Mouse (Mus musculus): ENCODE data around the gene Gm13124.
"Not testable (repeated sequence)": the region's sequence is repeated elsewhere in the genome, so short reads cannot be mapped to it uniquely, and the experiment has no call there.

Gm13124 gene

GRCm38 (mm10) chr4:144565034-144565433 lies at the start of gene Gm13124:
Gene Gm13124, minus strand, starts transcription at chr4:144565134.
- no peak for DNase-seq (ENCODE audit: extremely low read depth, low read depth, low spot score)

- no peak for DNase-seq (ENCODE audit: extremely low read depth, low read depth, low spot score)
These were observed 49.7 kb upstream of the Gm13124 start for GRCm38 (mm10) chr4:144614586-144614985.

GRCm38 (mm10) chr4:144613407-144613806 lies 48.5 kb upstream of the Gm13124 start, which contains the start of gene Aadacl4:
Gene Aadacl4, plus strand, starts transcription at chr4:144613707.
- DNase-seq (ENCODE audit: extremely low read depth, low read depth, low spot score): no peak

- DNase-seq (ENCODE audit: extremely low read depth, low read depth, low spot score): peak; percentile 83
These were observed 27.9 kb upstream of the Gm13124 start for GRCm38 (mm10) chr4:144592790-144593189.

- not testable (repeated sequence) for DNase-seq (ENCODE audit: extremely low read depth, low read depth, low spot score)
These were observed 21.3 kb upstream of the Gm13124 start for GRCm38 (mm10) chr4:144586207-144586606.

- DNase-seq (ENCODE audit: extremely low read depth, low read depth, low spot score): peak; percentile 37
These were observed 2.8 kb upstream of the Gm13124 start for GRCm38 (mm10) chr4:144567752-144568151.

GRCm38 (mm10) chr4:144561205-144561604 lies 3.7 kb downstream of the Gm13124 start:
- peak; percentile 55 for DNase-seq (ENCODE audit: extremely low read depth, low read depth, low spot score)

GRCm38 (mm10) chr4:144559792-144560191 lies 5.1 kb downstream of the Gm13124 start:
- no peak for DNase-seq (ENCODE audit: extremely low read depth, low read depth, low spot score)

- DNase-seq (ENCODE audit: extremely low read depth, low read depth, low spot score): no peak
These were observed 13.8 kb downstream of the Gm13124 start for GRCm38 (mm10) chr4:144551156-144551555.

- DNase-seq (ENCODE audit: extremely low read depth, low read depth, low spot score): not testable (repeated sequence)
These were observed 19.6 kb downstream of the Gm13124 start for GRCm38 (mm10) chr4:144545339-144545738.

GRCm38 (mm10) chr4:144544689-144545088 lies 20.2 kb downstream of the Gm13124 start:
- DNase-seq (ENCODE audit: extremely low read depth, low read depth, low spot score): no peak

GRCm38 (mm10) chr4:144519522-144519921 lies 45.4 kb downstream of the Gm13124 start, which contains the start of gene 9430007A20Rik:
Gene 9430007A20Rik, plus strand, starts transcription at chr4:144519822.
- DNase-seq (ENCODE audit: extremely low read depth, low read depth, low spot score): no peak

GRCm38 (mm10) chr4:144506518-144506917 lies 58.4 kb downstream of the Gm13124 start:
- DNase-seq (ENCODE audit: extremely low read depth, low read depth, low spot score): no peak

Measured in fat pad, adult 2 months (tissue).